Mouse (Mus musculus): ENCODE measurements around the gene Ndufv3. TPM values are rescaled to one million over a fixed set of nuclear protein-coding genes. Genes with fewer than 3 reads are reported as not detected.
"Not testable (repeated sequence)": the region's sequence is repeated elsewhere in the genome, so short reads cannot be mapped to it uniquely, and the experiment has no call there.

Ndufv3 gene
- polyA plus RNA-seq, 1 experiment = 29.2 TPM

DNA sequence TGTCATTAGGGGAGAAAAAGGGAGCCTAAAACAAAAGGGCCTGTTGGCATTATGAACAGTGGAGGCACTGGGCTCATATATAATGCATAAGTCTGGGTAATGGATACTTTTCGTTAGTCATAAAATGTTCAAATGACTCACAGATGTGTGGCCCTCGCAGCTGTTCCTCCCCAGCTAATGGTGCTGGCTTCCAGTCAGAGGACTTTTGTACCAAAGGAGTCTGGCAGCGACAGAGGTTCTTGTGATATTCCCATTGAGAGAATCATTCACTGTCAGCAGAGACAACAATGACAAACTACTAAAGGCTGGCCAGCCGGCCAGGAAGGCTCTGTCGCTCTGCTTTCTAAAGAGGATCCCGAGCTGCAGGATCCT lies 21.5 kb downstream of the Ndufv3 start:
- Histone ChIP-seq H3K9me3 (ENCODE audit: control insufficient read depth, low read length) (no peaks in the 10 kb centered on the region), H3K27me3 (ENCODE audit: control insufficient read depth) (no peaks in the 10 kb centered on the region), H3K36me3 (ENCODE audit: control insufficient read depth) (no peaks in the 10 kb centered on the region), H3K4me1 (ENCODE audit: control insufficient read depth) (no peaks in the 10 kb centered on the region), H3K4me3 (replicated peaks) (no peak overlapping the region)
- no peak for TF ChIP-seq GATA1 (IDR thresholded peaks at IDR 0.05; ENCODE audit: low read length)
- no peak for TF ChIP-seq TAL1 (IDR thresholded peaks at IDR 0.05; ENCODE audit: low read length)

DNA sequence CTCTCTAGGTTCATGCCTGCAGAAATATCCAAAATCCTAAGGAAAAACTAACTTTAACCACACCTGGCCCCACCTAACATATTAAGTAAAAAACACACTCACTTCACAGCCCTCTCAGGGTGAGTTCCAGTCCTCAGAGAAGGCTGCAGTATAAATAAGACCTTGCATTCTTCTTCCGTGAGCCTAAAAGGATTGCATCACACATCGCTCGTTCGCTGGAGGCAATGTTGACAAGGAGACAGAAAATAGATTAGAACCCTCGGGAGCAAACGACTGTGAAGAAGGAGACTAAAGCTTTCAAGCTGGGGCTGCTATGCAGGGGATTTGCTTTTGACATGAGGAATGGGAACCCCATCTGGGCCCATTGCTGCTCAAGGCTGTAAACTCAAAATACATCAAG lies 23.7 kb downstream of the Ndufv3 start:
- Histone ChIP-seq H3K4me1 (ENCODE audit: control insufficient read depth) (no peaks in the 10 kb centered on the region), H3K4me3 (replicated peaks) (no peak overlapping the region), H3K27me3 (ENCODE audit: control insufficient read depth) (no peaks in the 10 kb centered on the region), H3K36me3 (ENCODE audit: control insufficient read depth) (no peaks in the 10 kb centered on the region), H3K9me3 (ENCODE audit: control insufficient read depth, low read length) (no peaks in the 10 kb centered on the region)
- no peak for TF ChIP-seq TAL1 (IDR thresholded peaks at IDR 0.05; ENCODE audit: low read length)
- TF ChIP-seq GATA1 (IDR thresholded peaks at IDR 0.05; ENCODE audit: low read length) = no peak

DNA sequence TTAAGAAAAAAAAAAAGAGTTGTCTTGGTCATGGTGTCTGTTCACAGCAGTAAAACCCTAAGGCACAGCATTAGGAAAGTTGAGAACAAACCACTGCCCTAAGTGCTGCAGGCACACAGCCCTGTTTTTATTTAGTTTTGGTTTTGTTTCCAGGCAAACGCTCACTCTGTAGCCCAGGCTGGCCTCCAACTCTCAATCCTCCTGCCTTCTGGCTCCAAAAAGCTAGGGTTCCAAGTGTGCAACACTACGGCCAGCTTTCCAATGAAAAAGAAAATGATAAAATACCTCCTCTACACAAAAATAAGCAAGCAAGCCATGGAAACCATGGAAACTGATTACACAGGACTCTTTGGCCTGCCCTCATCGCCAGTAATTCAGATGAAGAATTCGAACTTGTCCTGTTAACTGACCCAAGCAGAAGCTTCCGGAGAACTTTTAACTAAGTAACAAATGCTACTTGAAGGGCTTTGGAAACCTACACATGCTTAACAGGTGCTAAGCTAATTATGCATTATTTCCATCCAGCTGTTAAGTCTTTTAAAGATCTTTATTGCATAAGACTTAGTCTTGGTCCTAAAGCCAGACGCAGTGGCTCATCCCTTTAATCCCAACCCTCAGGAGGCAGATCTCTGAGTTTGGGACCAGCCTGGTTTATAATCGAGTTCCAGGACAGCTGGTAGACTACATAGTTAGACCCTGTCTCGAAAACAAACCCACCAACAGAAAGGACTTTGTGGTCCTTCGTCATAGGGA lies 26.7 kb downstream of the Ndufv3 start:
- no peaks in the 10 kb centered on the region for H3K27me3 ChIP-seq (ENCODE audit: control insufficient read depth)

DNA sequence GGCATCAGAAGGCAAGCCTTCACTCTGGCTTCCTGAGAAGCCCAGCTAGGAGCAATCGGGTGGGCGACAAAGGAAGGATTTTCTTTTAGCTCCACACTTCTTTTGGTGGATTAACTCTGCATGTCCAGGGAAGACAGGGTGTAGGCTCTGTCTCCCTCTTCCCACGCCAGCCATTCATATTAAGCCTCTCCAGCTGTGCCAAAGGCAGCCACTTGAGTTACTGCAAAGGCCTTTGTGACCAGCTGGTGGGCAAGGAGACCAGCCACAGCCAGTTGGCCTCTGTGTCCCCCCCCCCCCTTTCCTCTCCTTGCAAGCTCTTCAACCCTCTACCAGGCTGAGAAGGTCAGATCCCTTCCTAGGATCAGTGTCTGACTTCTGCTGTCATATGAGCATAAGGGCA lies 28.1 kb downstream of the Ndufv3 start:
- no peaks in the 10 kb centered on the region for H3K36me3 ChIP-seq (ENCODE audit: control insufficient read depth)
- H3K9me3 ChIP-seq (ENCODE audit: control insufficient read depth, low read length) = no peaks in the 10 kb centered on the region
- H3K4me1 ChIP-seq (ENCODE audit: control insufficient read depth) = no peaks in the 10 kb centered on the region
- H3K4me3 ChIP-seq (replicated peaks) = no peak overlapping the region
- no peaks in the 10 kb centered on the region for H3K27me3 ChIP-seq (ENCODE audit: control insufficient read depth)
- TF ChIP-seq TAL1 (IDR thresholded peaks at IDR 0.05; ENCODE audit: low read length) (no peak), GATA1 (IDR thresholded peaks at IDR 0.05; ENCODE audit: low read length) (no peak)

More for the DNA sequence above, 26.7 kb downstream of the Ndufv3 start:
- H3K9me3 ChIP-seq (ENCODE audit: control insufficient read depth, low read length) = no peaks in the 10 kb centered on the region
- H3K36me3 ChIP-seq (ENCODE audit: control insufficient read depth) = no peaks in the 10 kb centered on the region
- no peak for TF ChIP-seq GATA1 (IDR thresholded peaks at IDR 0.05; ENCODE audit: low read length)
- TF ChIP-seq TAL1 (IDR thresholded peaks at IDR 0.05; ENCODE audit: low read length) = no peak
- no peaks in the 10 kb centered on the region for H3K4me1 ChIP-seq (ENCODE audit: control insufficient read depth)
- no peak overlapping the region for H3K4me3 ChIP-seq (replicated peaks)

DNA sequence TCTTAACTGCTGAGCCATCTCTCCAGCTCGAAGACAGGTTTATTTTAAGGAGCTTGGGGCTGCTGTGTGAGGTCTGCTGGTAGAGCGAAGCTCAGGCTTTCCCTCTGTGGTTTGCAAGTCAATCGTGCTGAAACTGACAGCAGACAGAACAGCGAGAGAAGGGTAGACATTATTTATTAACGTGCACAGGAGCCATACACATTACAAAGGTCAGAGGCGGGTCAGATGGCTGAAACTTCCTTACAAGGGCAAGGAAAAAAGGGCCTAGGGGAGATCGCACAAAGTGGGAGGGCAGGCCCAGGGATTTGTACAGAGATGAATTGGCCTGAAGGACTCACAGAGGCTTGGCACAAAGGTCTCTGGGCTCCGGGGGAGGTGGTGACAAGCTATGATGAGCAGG lies 29.5 kb downstream of the Ndufv3 start:
- Histone ChIP-seq H3K4me1 (ENCODE audit: control insufficient read depth) (no peaks in the 10 kb centered on the region), H3K4me3 (replicated peaks) (no peak overlapping the region), H3K27me3 (ENCODE audit: control insufficient read depth) (no peaks in the 10 kb centered on the region), H3K9me3 (ENCODE audit: control insufficient read depth, low read length) (no peaks in the 10 kb centered on the region), H3K36me3 (ENCODE audit: control insufficient read depth) (no peaks in the 10 kb centered on the region)
- TF ChIP-seq GATA1 (IDR thresholded peaks at IDR 0.05; ENCODE audit: low read length) (no peak), TAL1 (IDR thresholded peaks at IDR 0.05; ENCODE audit: low read length) (no peak)

DNA sequence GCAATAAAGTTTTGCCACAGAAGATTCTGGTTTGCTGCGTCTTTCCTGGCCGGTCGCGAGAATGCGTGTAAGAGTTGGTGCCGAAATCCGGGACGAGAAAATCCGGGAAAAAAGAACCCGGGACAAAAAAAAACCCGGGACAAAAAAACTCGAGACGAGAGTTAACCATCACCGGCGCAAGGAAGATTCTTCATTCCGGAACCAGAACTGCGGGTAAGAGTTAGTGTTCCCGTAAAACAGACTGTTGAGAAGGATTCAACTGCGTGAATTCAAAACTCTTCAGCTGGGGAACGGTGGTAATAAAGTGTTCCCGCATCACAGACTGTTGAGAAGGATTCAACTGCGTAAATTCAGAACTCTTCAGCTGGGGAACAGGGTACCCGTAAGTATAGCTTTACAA lies 32.7 kb downstream of the Ndufv3 start:
- not testable (repeated sequence) for H3K4me3 ChIP-seq (replicated peaks); H3K4me1 ChIP-seq (ENCODE audit: control insufficient read depth); H3K36me3 ChIP-seq (ENCODE audit: control insufficient read depth); H3K9me3 ChIP-seq (ENCODE audit: control insufficient read depth, low read length); H3K27me3 ChIP-seq (ENCODE audit: control insufficient read depth)

DNA sequence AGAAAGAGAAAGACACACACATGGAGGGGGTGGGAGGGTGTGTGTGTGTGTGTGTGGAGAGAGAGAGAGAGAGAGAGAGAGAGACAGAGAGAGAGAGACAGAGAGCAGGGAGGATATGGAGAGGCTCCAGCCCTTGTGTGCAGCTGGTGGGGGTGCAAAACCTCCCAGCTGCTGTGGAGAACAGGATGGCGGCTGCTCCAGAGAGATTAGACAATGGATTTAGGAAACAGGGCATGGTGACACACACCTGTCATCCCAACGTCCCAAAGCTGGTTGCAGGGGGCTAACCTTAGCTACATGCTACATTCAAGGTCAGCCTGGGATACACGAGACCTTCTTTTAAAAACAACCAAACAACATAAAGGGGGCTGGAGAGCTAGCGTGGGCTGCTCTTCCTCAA lies 36.3 kb downstream of the Ndufv3 start:
- TF ChIP-seq TAL1 (IDR thresholded peaks at IDR 0.05; ENCODE audit: low read length) = no peak
- TF ChIP-seq GATA1 (IDR thresholded peaks at IDR 0.05; ENCODE audit: low read length) = no peak
- Histone ChIP-seq H3K4me1 (ENCODE audit: control insufficient read depth) (no peaks in the 10 kb centered on the region), H3K27me3 (ENCODE audit: control insufficient read depth) (no peaks in the 10 kb centered on the region), H3K36me3 (ENCODE audit: control insufficient read depth) (no peaks in the 10 kb centered on the region), H3K9me3 (ENCODE audit: control insufficient read depth, low read length) (no peaks in the 10 kb centered on the region), H3K4me3 (replicated peaks) (no peak overlapping the region)

DNA sequence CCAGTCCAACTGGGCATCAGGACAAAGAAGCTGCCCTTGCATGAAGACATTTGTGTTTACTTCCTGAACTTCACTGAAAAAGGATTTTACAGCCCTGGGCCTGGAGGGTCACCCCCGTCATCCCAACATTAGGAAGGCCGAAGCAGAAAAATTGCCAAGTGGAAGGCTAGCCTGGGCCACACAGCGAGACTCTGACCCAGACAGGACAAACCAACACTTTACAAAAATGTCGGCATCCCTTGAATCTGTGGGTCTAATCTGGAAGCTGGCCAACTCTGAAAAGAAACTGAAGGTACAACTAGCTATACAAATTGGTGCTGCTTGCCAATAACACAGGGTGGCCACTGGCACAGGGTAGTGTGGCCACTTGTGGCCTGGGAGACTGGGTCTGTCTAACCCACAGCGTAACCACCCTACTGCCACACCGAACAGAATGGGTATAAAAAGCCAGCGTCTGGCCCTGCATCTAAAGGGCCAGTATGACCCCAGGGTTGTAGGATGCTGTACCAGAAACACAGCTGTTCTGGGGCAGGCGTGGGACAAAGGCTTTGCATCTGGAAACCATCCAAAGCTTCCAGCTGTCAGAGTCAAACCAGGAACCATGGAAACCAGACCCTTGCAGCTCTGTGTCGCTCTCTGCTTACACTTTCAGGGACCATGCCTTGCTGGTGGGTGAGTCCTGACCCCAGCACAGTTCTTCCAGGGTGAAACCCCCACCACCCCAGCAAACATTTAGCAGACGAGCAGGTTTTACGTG lies 37.4 kb downstream of the Ndufv3 start:
- Histone ChIP-seq H3K27me3 (ENCODE audit: control insufficient read depth) (no peaks in the 10 kb centered on the region), H3K36me3 (ENCODE audit: control insufficient read depth) (no peaks in the 10 kb centered on the region), H3K4me3 (replicated peaks) (no peak overlapping the region), H3K4me1 (ENCODE audit: control insufficient read depth) (no peaks in the 10 kb centered on the region), H3K9me3 (ENCODE audit: control insufficient read depth, low read length) (no peaks in the 10 kb centered on the region)
- TF ChIP-seq TAL1 (IDR thresholded peaks at IDR 0.05; ENCODE audit: low read length) (no peak), GATA1 (IDR thresholded peaks at IDR 0.05; ENCODE audit: low read length) (no peak)

DNA sequence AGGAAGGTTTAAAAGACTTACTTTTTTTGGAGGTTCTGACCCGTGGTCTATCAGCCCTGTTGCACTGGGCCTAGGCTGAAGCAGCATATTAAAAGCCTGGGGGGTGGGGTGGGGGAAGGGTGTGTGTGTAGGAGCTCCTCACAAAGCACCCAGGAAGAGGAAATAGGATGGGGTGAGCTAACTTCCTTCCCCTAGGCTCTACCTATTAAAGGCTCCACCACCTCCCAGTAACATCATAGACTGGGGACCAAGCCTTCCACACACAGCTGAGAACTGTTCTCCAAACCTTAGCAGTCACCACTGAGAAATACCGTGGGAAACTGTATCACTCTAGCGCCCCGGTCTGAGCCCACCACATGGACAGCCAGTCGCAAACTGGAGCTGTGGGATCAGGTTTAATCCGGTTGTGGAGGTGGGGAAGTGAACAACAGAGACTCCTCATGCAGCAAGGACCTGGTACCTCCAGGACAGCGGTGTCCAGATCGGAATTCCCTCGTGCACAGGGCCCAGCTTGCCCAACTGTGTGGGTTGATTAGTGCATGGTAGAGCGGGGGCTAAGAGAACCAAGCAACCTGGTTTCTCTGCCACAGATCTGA lies 38.1 kb downstream of the Ndufv3 start:
- Histone ChIP-seq H3K4me3 (replicated peaks) (no peak overlapping the region), H3K27me3 (ENCODE audit: control insufficient read depth) (no peaks in the 10 kb centered on the region), H3K36me3 (ENCODE audit: control insufficient read depth) (no peaks in the 10 kb centered on the region), H3K4me1 (ENCODE audit: control insufficient read depth) (peaks cover 3% of the 10 kb centered on the region), H3K9me3 (ENCODE audit: control insufficient read depth, low read length) (no peaks in the 10 kb centered on the region)
- TF ChIP-seq GATA1 (IDR thresholded peaks at IDR 0.05; ENCODE audit: low read length) = no peak
